Mouse (Mus musculus) forebrain, postnatal 0 days (tissue): ENCODE data around the gene Efna3. TPM values are rescaled to one million over a fixed set of nuclear protein-coding genes. Genes with fewer than 3 reads are reported as not detected.
A peak's percentile ranks its signal among the peaks of the same experiment; 100 is the strongest.

Experiments
- ATAC-seq: fragments of 200-750 bp; cut with Nextera tagmentation; 2 replicates; pipeline ENCODE4 v1.8.0; 2017; ENCODE audit warnings: mild to moderate bottlenecking, moderate library complexity
- DNase-seq: peaks from one replicate; pipeline ENCODE4 v3.0.0-alpha.2; 2015
- H3K27ac ChIP-seq: fragments of 300-500 bp; sonication (generic); 2 replicates; pipeline ENCODE4 v1.5.1; 2014; ENCODE audit warnings: low read depth, mild to moderate bottlenecking, antibody characterized with exemption, low read length, moderate library complexity, mixed read lengths
- H3K27me3 ChIP-seq: fragments of 300-500 bp; sonication (generic); 2 replicates; pipeline ENCODE4 v1.6.1; 2014; ENCODE audit warnings: mild to moderate bottlenecking, low read length, mixed read lengths; ENCODE audit not compliant: insufficient read depth
- H3K36me3 ChIP-seq: fragments of 300-500 bp; sonication (generic); 2 replicates; pipeline ENCODE4 v1.6.1; 2014; ENCODE audit warnings: mild to moderate bottlenecking, moderate library complexity; ENCODE audit not compliant: insufficient read depth
- H3K4me1 ChIP-seq: fragments of 300-500 bp; sonication (generic); 2 replicates; pipeline ENCODE4 v1.6.1; 2014; ENCODE audit warnings: antibody characterized with exemption; ENCODE audit not compliant: insufficient read depth
- H3K4me2 ChIP-seq: fragments of 300-500 bp; sonication (generic); 2 replicates; pipeline ENCODE4 v1.6.1; 2014; ENCODE audit warnings: low read depth, mild to moderate bottlenecking, moderate library complexity
- H3K4me3 ChIP-seq: fragments of 300-500 bp; sonication (generic); 2 replicates; pipeline ENCODE4 v1.5.1; 2014; ENCODE audit warnings: low read depth, low read length, mixed read lengths
- H3K9ac ChIP-seq: fragments of 300-500 bp; sonication (generic); 2 replicates; pipeline ENCODE4 v1.6.1; 2014; ENCODE audit warnings: mild to moderate bottlenecking
- H3K9me3 ChIP-seq: fragments of 300-500 bp; sonication (generic); 2 replicates; pipeline ENCODE4 v1.6.1; 2016; ENCODE audit warnings: low read length
- CTCF ChIP-seq: sonication (generic); IDR thresholded peaks from 2 replicates; pipeline ENCODE4 v1.5.1; 2016; ENCODE audit warnings: antibody characterized with exemption, control low read depth, low read depth
- WGBS: fragments of 180-500 bp; shearing (Covaris S2); extraction: QIAGEN DNeasy Blood & Tissue Kit; methylation state at CpG from one replicate; pipeline ENCODE4 v1.1.7; 2014; 5-methylcytosine and 5-hydroxymethylcytosine counted together
- polyA plus RNA-seq: library from polyadenylated mRNA; unstranded; fragments of >200 nt; fragmentation: Nextera tagmentation; extraction: Ambion mirVana; gene quantifications from 2 replicates; pipeline ENCODE4 v1.2.1, GENCODE M21; 2015
- total RNA-seq: library from RNA; depleted of rRNA; stranded (reverse); fragments of >200 nt; gene quantifications from 2 replicates; pipeline ENCODE4 v1.2.3, GENCODE M21; 2014

Efna3 gene
- total and polyA plus RNA-seq, 2 experiments from 2014 or later = 68.9 to 76.7 TPM

DNA sequence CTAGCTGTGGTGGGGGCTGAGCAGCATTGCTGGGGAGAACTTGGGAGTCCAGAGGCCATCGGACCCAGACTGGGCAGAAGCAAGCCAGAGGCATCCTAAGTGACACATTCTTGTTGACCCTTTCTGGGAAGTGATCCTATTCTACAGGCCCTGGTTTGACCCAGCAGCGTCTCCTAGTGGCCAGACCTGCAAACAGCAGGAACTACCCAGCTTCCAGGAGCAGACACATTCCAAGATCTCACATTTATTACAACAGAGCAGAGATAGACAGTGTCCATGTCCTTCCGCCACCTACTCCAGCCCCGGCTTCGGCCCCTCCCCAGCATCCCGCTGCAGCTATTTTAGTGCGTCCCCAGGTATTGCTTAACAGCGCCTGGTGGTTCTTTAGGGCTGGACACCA lies 16.7 kb upstream of the Efna3 start:
- Histone ChIP-seq H3K4me3 (no peak overlapping the region), H3K27ac (no peak overlapping the region), H3K9ac (no peak overlapping the region), H3K9me3 (no peaks in the 10 kb centered on the region), H3K36me3 (peaks cover 9% of the 10 kb centered on the region; the same call in 1 of the 2 replicates), H3K4me2 (no peak overlapping the region), H3K4me1 (0 out of 2 replicates have a peak, but pooled peaks cover 10% of the 10 kb centered on the region), H3K27me3 (no peaks in the 10 kb centered on the region)
- WGBS = 38% methylated on average over 8 of the region's 8 CpGs
- no peak for ATAC-seq
- TF ChIP-seq CTCF = peak; percentile 86
- peak; percentile 77 for DNase-seq

DNA sequence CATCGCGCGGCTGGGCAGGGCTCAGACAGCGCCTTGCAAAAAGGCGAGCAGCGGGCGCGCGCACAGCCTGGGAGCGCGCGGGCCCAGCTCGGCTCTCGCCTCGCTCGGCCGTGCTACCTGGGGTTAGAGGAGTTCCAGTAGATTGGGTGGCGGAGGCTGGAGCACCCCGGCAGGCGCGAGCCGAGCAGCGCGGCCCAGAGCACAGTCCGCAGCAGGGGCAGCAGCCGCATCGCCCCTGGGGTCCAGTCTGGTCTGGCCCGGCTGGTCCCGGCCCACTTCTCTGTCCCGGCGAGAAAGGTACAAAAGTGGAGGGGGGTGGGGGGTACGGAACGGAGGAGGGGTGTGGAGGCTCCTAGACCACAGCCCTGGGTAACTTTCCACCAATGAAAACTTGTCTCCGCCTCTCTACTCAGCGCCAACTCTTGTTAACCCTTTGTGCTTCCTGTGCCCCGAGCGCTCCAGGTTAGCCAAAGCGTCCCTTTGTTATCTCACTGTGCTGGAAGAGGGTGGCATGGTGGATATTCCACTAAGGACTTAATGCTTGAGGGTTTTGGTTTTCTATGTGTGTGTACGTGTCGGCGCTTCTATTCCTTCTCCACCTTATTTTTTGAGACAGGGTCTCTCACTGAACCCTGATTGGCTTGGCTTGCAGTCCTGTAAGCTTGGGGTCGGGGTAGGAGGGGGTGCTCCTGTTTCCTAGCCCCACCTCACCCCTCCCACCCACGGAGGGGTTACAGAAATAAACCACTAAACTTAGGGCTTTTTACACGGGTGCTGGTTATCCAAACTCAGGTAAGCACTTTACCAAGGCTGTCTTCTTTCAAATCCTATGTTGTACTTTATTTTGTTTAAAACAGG lies 15.2 kb upstream of the Efna3 start, which contains the start of gene Efna4:
Gene Efna4, minus strand, starts transcription at position 308 of the 858 bp plus-strand sequence.
- H3K27me3 ChIP-seq = no peaks in the 10 kb centered on the region
- H3K9me3 ChIP-seq = no peaks in the 10 kb centered on the region
- TF ChIP-seq CTCF = no peak
- WGBS = under 1% methylated on average over 41 of the region's 44 CpGs
- peak; percentile 80 for ATAC-seq
- peaks cover 12% of the 10 kb centered on the region for H3K4me1 ChIP-seq
- DNase-seq = peak; percentile 79
- H3K4me3 ChIP-seq = peak within 1 kb of the TSS; percentile 81
- peak within 1 kb of the TSS; percentile 82 for H3K27ac ChIP-seq
- H3K4me2 ChIP-seq = peak within 1 kb of the TSS; percentile 80
- peak within 1 kb of the TSS; percentile 79 for H3K9ac ChIP-seq
- peaks cover 14% of the 10 kb centered on the region for H3K36me3 ChIP-seq

DNA sequence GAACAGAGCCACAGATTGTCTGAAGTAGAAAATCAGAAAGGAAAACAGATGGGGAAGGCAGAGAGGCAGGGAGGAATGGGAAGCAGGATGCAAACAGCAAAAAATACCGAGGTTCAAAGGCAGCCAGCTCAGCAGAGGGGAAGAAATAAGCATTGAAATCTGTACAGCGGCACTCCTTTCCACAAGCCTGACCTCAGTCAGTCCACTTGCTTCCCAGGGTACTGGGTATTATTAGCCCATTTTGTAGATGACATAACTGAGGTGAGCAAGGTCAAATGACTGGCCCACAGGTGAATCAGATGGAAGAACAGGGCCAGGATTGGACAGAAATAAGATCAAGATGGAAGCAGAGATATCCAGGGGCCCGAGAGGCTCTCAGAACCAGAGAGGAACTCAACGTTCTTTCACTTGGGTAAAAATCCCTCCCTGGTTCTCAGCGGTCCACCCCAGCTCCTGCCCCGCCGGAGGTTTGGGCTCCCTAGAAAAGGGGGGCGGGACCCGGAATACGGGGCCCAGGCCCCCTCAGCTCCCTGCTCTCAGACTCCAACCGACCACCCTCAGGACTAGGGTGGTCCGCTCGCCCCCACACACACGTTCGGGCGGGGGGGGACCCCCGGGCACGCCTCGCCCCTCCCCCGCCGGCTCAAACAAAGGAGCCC lies 14.4 kb upstream of the Efna3 start:
- no peak for TF ChIP-seq CTCF
- WGBS = 2% methylated on average over 20 of the region's 21 CpGs
- H3K27me3 ChIP-seq = no peaks in the 10 kb centered on the region
- H3K36me3 ChIP-seq = peaks cover 14% of the 10 kb centered on the region
- H3K4me3 ChIP-seq = peak overlapping the region; percentile 81
- H3K4me1 ChIP-seq = peaks cover 19% of the 10 kb centered on the region
- peak overlapping the region; percentile 80 for H3K4me2 ChIP-seq
- H3K9me3 ChIP-seq = no peaks in the 10 kb centered on the region
- DNase-seq = peak; percentile 41
- H3K27ac ChIP-seq = peak overlapping the region; percentile 82
- no peak for ATAC-seq
- H3K9ac ChIP-seq = peak overlapping the region; percentile 79

DNA sequence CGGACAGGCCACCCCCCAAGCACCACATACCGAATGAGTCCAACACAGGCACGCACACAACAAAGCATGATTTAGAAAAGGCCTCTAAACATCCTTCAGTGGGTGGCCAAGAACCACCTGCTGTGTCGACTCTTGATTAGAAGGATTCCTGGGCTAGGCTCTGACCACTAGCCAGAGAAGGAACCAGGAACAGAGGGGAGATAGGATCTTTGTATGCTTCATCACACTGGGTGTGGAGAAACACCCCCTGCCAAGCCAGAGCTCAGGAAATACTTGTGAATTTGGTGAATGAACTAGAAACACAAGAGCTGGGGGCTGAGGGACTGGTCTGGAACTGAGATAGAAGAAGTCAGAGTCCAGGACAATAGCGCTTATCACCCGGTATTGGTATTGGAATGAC lies 13.8 kb upstream of the Efna3 start:
- 7% methylated on average over 6 of the region's 6 CpGs for WGBS
- H3K27me3 ChIP-seq = no peaks in the 10 kb centered on the region
- no peak for ATAC-seq
- peak overlapping the region; percentile 82 for H3K27ac ChIP-seq
- H3K9ac ChIP-seq = peak overlapping the region; percentile 79
- DNase-seq = peak; percentile 27
- peak overlapping the region; percentile 81 for H3K4me3 ChIP-seq
- no peaks in the 10 kb centered on the region for H3K9me3 ChIP-seq
- peak overlapping the region; percentile 80 for H3K4me2 ChIP-seq
- no peak for TF ChIP-seq CTCF
- peaks cover 20% of the 10 kb centered on the region for H3K4me1 ChIP-seq
- H3K36me3 ChIP-seq = peaks cover 14% of the 10 kb centered on the region

DNA sequence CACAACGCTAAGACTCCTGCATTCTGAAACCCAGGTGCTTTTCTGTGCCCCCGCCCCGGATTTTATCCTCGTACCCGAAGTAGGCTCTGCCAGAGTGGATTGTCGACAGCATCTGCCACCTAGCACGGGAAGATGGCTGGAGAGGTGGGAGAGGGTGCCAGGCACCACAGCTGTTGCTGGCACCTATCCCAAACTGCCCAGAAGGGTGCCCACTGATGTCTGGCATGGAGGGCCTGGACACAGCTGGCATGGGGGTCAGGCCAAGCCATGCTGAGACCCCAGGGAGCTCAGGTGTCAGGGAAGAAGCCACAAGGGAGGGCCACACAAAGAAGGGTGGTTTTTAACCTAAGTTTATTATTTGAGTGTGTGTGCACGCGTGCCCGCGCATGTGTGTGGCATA lies 10.3 kb upstream of the Efna3 start:
- Histone ChIP-seq H3K27ac (no peak overlapping the region), H3K9ac (no peak overlapping the region)
- WGBS = 60% methylated on average over 11 of the region's 11 CpGs

DNA sequence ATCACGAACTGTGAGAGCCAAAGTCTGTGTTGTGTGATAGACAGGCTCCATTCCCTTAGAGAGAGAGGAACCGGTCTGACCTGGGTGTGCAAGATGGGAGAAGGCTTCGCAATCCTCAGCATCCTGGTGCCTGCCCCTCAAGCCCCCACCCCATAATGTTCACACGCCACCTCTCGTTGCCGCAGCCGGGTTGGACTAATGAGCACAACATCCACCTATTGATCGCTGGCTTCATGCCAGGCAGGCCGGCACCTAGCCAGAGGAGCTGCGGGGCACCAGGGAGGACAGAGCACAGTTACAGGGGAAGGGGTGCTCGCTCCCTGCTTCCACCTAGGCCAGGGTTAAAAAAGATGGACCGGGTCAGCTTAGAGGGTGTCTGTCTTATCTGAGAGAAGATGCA lies 9.7 kb upstream of the Efna3 start:
- Histone ChIP-seq H3K4me3 (no peak overlapping the region), H3K4me1 (peaks cover 17% of the 10 kb centered on the region), H3K27ac (no peak overlapping the region), H3K36me3 (peaks cover 9% of the 10 kb centered on the region), H3K9me3 (no peaks in the 10 kb centered on the region), H3K4me2 (no peak overlapping the region), H3K9ac (no peak overlapping the region; the same call in 1 of the 2 replicates), H3K27me3 (no peaks in the 10 kb centered on the region)
- no peak for TF ChIP-seq CTCF
- WGBS = 30% methylated on average over 12 of the region's 12 CpGs
- ATAC-seq (no peak), DNase-seq (no peak)

More for the DNA sequence above, 10.3 kb upstream of the Efna3 start:
- Histone ChIP-seq H3K4me3 (no peak overlapping the region), H3K36me3 (peaks cover 9% of the 10 kb centered on the region), H3K4me1 (peaks cover 17% of the 10 kb centered on the region), H3K4me2 (no peak overlapping the region), H3K27me3 (no peaks in the 10 kb centered on the region), H3K9me3 (no peaks in the 10 kb centered on the region)
- DNase-seq (no peak), ATAC-seq (no peak)
- no peak for TF ChIP-seq CTCF

DNA sequence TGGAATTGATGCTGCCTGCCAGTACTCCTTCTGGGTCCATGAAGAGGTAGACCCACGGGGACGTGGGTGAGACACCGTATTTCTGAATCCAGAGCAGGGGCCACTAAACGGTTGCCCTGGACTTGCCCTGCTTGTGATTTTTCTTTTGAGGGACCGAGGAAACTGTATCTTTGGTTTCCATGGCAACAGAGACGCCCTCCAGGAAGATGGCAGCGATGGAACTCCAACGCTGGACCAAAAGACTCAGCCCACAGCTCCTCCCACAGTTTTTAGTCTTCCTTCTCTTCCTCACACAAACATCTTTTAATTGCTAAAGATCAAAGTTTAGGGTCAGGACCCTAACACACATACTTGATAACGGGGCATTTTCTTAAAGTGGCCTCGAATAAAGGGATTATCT lies 9.2 kb upstream of the Efna3 start:
- H3K27ac ChIP-seq = no peak overlapping the region

More for the DNA sequence above, 9.2 kb upstream of the Efna3 start:
- no peak overlapping the region for H3K4me2 ChIP-seq
- DNase-seq (peak; percentile 49), ATAC-seq (no peak)
- no peaks in the 10 kb centered on the region for H3K9me3 ChIP-seq
- H3K27me3 ChIP-seq = no peaks in the 10 kb centered on the region
- peaks cover 17% of the 10 kb centered on the region for H3K4me1 ChIP-seq
- H3K4me3 ChIP-seq = no peak overlapping the region
- 32% methylated on average over 10 of the region's 10 CpGs for WGBS
- peaks cover 9% of the 10 kb centered on the region for H3K36me3 ChIP-seq
- no peak overlapping the region for H3K9ac ChIP-seq
- TF ChIP-seq CTCF = no peak
